Mouse (Mus musculus) adrenal gland, postnatal 4 days (tissue): ENCODE results near the gene Fut11. TPM values are rescaled to one million over a fixed set of nuclear protein-coding genes. Genes with fewer than 3 reads are reported as not detected.

Experiments used
- DNase-seq, 2 experiments: peaks; one replicate each; pipeline ENCODE4 v3.0.0; 2021 to 2022; ENCODE audit warnings: low spot score in 2 of 2, mixed read lengths in 2 of 2
- total RNA-seq, 2 experiments: library from RNA; stranded (reverse); gene quantifications; 2 replicates each; pipeline ENCODE4 v1.2.3; 2021

Gene Fut11
- total RNA-seq, 2 experiments from 2014 or later: 25.9 to 26.1 TPM

DNA sequence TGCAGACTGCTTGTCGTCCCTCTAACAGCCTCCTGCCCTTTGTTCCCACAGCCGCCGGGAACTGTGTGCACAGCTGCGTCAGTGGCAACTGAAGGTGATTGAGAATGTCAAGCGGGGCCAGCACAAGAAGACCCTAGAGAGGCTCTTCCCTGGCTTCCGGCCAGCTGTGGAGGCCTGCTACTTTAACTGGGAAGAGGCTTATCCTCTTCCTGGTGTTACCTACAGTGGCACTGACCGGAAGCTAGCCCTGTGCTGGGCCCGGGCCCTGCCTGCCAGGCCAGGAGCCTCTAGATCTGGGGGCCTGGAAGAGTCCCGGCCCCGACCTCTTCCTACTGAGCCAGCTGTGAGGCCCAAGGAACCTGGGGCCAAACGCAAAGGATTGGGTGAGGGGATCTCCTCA is 19.1 kb downstream of the Fut11 start:
- DNase-seq: no peak

DNA sequence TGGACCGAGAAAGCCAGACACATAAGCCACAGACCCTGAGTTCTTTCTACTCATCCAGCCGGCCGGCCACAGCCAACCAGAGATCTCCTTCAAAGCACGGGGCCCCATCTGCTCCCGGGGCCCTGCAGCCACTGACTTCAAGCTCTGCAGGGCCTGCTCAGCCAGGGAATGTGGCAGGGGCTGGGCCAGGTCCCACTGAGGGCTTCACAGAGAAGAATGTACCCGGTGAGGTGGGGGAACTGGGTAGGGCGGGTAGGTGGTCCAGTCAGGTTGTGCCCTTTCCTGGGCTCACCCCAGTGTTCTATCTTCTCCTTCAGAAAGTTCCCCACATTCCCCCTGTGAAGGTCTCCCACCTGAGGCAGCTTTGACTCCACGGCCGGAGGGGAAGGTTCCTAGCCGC is 23.7 kb downstream of the Fut11 start:
- DNase-seq: no peak

DNA sequence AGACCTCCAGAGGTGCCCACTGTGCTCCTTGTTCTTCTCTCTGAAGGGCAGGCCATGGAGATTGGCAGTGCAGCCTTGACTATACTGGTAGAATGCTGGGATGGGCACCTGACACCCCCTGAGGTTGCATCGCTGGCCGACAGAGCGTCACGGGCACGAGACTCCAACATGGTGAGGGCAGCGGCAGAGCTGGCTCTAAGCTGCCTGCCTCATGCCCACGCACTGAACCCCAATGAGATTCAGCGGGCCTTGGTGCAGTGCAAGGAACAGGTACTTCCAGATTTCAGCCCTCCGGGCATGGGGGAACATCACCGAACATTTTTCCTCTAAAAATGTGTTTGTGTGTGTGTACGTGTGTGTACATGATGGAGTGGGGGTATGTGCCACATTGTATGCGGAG is 25.0 kb downstream of the Fut11 start:
- no peak for DNase-seq

DNA sequence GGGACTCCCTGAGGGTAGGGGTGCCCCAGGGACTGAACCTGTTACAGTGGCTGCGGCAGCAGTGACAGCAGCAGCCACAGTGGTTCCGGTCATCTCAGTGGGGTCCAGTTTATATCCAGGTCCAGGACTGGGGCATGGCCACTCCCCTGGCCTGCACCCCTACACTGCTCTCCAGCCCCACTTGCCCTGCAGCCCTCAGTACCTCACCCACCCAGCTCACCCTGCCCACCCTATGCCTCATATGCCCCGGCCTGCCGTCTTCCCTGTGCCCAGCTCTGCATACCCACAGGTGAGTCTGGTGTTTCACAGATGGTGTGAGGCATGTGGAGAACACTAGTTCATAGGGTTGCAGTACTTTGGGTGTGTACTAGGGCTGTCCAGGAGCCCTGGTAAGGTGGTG is 26.6 kb downstream of the Fut11 start:
- no peak for DNase-seq

DNA sequence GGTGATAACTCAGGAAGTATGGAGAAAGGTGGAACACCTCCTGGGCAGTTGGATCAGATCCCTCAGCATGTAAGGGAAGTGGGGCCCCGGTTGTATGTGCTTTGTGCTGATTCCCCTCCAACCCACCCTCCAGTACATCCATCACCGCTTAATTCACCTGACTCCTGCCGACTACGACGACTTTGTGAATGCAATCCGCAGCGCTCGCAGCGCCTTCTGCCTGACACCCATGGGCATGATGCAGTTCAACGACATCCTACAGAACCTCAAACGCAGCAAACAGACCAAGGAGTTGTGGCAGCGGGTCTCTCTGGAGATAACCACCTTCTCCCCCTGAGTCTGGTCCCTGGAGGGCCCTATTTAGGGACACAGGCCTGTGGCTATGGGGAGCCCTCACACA is 28.2 kb downstream of the Fut11 start:
- DNase-seq: no peak

DNA sequence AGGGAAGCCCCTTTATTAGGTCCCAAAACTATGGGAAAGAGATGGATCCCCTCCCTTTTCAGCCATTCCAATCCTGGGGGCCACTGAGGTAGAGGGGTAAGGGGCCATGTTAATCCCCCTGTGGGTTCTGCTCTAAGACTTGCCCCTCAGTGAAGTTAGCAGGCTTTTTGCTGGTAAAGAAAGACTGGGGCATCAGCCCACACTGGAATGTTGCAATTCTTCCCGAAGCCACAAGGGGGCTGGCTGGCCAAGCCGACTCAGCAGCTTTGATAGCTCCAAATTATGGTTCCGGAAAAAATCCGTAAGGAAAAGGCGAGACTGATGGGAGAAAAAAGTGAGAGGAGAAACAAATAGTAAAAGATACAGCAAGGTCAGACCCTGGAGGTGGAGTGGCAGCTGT is 29.3 kb downstream of the Fut11 start:
- DNase-seq: no peak

DNA sequence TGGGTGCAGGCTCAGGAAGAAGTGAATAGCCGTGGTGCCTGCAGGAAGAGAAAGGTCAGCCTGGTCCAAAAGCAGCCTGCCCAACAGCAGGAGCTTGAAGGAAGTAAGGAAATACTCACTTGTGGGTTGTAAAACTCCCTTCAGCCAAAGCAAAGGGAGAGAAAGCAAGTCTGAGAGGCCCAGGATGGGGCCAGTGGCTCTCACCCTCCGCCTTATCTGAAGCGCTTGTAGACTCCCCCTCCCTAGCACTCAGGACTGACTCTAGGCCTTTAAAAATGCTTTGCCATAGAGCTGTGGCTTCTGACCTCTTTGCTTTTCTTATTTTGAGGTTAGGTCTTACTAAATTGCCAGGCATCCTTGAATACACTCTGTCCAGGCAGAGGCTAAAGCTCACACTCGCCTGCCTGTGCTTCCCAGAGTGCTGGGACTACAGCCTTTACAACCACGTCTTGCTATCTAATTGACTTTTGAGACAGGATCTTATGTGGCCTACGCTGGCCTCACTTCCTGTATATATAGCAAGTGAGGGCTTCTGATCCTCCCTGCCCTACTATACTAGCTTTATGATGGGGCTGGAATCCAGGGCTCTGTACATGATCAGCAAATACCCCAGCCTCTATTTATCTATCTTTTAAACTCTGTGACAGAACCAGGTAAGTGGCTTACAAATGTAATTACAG is 31.0 kb downstream of the Fut11 start:
- DNase-seq: no peak

DNA sequence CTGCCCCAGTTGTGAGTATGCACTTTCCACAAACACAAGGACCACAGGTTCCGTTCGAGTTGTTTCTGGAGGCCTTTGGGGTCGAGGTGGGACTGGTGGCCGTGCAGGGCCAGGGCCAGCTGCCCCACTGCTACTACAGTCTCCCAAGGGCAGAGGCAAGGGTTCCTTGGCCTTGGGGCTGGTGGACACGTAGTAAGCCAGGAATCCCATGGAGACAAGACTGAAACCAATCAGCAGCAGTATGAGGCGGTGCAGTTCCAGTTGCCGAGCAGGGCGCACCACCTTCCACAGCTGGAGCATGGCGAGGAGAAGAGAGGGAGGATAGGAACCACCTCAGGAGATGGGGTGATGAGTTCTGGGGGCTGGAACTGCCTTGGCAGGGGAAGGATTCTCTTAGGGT is 35.1 kb downstream of the Fut11 start:
- no peak for DNase-seq

DNA sequence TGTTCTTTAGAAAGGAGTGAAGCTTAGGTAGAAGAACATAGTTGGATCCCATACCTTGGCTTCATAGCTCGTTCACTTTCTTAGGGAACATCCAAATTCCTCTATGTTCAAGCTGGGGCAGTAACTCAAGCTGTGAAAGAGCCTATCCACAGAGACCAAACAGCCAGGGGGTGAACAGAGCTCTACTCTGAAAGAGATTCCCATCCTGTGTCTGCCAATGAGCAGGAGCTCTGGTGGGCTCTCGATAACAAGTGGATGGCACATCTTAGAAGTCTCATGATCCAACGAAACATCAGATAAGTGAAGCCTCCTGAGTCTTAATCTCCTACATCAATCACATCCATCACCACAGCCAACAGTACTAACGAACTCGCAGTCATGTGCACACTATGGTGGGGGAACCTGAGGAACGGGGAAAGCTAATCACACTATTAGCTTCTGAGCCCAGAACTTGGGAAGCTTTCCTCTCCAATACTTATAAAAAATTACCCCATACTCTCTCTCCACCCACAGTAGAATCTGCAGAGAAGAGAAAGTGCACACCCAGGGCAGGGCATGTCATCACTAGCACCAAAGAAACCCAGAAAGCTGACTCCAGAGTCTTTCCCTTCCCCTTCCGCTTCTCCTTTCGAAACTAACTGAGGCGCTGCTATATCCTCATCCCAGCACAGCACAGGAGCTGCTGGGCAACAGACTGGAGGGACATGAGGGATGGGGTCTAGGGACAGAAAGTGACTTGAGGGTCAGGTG is 36.3 kb downstream of the Fut11 start:
- DNase-seq: no peak

DNA sequence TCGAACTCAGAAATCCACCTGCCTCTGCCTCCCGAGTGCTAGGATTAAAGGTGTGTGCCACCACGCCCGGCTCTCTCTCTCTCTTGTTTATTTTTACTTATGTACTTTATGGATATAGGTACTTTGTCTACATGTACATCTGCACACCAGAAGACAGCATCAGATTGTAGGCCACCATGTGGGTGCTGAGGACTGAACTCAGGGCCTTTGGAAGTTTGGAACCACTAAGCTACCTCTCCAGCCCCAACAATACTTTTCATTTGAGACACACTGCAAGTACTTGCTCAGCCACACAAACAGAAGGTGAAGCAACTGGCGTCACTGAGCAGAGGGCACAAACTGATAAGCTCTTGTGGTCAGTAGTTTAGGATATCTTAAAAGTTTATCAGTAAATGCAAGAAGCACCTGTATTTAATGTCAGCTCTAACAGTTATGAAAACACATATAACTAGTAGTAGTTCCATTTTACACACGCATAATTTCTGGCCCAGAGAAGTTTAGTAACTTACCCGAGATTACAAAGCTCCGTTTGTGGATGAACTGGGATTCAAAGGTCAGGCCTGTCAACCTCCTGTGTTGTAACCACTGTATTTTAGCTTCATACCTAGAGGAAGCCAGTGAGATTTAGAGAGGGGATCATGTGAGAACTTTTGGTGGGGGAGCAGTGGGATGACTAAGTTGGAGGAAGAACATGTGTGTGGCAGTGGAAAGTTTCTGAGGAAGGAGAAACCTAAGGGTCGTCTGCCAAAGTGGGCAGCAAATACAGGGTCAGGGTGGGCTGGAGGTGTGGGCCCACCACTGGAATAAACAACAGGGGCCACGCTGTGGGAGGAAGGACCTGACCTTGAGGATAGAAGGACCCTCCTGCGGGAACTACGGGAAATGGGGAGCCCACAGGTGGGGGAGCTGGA is 38.5 kb downstream of the Fut11 start:
- no peak for DNase-seq

DNA sequence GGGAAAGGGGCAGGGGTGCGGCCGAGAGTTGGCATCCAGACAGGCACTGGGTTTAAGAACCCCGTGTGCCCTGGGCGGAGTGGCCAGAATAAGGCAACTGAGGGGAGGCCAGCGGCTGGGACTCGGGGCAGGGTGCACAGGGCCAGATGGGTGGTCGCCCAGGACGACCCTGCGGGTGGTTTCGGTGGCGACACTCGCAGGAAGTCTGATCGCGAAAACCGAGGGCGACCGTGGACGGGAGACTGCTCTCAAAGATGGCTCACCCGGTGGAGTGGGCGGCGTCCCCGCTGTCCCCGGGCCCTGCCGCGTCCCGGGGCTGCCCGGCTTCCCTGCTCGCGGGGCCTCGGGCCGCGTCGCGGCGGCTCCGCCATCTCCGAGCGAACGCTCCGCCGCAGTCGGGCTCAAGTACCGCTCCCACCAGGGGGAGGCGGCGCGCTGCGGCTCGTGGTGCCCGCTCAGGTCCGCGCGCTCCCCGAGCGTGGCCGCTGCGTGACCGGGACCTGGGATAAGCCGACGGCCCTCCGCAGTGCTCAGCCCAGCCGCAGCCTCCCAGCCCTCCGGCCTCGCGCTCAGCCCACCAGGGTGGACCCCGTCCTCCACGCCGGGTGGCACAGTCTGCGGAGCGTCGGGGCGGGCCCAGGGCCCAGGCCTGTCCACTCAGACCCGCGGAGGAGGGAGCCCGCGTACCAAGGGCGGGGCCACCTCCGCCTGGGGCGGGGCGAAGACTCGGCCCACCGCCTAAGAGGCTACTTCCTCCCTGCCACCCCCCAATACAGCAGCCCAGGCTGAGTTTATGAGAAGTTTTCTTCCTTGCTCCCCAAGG is 39.4 kb downstream of the Fut11 start, which contains the start of gene Ndst2:
Gene Ndst2, minus strand, starts transcription at position 611 of the 823 bp plus-strand sequence.
- peak; percentile 60 to 78 for DNase-seq

DNA sequence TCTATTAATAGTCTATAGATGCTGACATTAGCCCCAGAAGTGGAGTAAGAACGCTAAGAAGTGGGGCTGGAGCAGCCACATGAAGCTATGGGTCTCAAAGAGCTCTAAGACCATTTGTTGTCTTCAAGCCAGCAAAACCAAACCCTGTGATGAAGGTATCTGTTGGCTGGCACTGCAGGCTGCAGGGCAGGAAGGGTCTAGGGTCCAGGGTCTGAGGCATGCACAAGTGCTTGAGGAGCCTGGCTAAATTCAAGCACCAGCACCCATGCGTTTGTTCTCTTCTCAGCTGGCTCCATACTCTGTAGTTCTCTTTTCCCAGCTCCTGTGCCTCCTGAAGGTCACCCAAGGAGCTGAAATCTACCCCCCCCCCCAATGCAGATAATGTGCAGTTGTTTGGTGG is 40.3 kb downstream of the Fut11 start:
- no peak for DNase-seq

DNA sequence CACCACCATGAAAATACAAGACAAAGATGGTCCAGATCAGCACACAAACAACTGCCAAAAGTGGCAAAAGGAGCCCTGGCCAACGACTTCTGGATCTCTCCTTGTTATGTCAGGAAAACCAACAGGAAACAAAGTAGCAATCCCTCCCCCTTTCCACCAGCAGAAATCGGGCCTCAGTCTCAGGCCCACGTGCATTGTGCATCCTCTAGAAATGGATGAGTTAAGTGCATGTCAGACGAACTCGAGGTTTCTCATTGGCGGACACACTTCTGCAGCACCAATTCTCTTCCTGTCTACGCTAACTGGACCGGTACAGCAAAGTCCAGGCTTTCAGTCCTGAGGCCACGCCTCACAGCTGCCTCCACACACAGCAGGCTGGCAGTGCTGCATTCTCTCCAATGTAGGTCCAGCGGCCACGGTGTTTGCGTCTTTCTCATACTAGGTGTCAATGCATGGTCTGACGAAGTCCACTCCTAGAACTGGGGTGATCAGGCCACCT is 41.2 kb downstream of the Fut11 start:
- no peak for DNase-seq

DNA sequence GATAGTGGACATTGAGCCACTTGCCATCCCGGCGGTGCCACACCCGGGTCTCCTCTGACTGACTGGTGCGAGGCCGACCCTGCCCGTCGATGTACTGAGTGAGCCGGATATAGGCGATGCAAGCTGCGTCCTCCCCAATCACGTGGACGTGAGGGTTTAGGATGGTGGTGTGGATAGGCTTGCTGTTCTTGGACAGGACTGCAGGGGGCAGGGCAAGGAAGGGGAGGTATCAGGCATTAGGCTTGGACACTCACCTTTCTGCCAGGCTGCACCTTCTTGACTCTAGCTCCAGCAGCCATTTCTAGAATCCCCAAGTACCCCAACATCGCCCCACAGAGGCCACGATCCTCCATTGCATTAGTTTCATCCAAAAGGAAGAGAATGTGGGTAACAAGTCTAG is 42.5 kb downstream of the Fut11 start:
- DNase-seq: no peak

DNA sequence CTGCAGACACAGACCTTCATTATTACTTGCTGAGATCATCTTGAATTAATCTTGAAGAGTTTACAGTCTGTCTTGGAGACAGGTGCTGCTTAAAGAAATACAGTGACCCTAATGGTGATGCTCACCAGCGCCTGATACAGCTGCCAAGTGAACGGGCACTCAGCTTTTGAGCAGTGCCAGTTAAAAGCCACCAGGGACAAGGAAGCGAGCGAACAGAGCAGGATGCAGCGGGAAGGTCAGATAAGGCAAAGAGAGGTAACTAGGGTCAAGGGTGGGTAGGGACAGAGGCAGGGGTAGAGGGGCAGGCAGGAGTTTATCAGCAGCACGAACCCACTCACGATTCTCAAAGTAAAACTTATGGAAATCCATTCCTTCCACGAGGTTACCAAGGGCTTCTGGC is 43.7 kb downstream of the Fut11 start:
- DNase-seq: no peak

DNA sequence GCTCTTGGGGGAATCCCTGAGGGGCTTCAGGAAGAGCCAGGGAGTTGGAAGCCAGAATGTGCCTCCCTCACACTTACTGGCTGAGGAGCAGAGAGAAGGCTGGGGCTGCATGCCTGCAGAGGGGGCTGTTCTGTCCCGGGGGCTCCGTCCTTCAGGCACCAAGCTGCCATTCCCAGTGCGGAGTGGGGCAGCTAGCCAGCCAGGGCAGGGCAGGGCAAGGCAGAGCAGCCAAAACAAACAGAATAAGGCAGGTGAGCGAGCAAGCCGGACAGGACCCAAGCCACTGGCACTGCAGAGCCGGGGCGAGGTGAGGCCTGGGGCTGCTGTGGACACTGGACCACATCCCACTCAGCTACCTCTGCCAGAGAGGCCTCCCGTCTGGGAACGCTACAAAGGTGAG is 46.5 kb downstream of the Fut11 start:
- no peak for DNase-seq

DNA sequence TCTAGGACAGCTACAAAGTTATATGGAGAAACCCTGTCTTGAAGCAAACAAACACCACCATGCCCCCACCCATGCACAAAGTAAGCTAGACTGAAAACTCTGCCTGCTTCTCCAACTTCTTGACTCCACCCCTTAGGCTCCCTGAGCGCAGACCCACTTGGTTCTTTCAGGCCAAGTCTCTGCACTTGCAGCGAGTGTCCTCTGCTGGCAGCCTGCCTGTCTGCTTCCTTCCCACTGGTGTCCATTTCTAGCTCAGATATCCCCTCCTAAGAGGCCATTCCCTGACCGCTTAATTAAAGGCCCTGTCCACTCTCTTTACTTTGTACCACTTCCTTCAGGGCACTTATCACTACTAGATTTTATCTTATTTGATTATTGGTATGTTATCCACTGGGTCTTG is 48.8 kb downstream of the Fut11 start:
- no peak for DNase-seq

DNA sequence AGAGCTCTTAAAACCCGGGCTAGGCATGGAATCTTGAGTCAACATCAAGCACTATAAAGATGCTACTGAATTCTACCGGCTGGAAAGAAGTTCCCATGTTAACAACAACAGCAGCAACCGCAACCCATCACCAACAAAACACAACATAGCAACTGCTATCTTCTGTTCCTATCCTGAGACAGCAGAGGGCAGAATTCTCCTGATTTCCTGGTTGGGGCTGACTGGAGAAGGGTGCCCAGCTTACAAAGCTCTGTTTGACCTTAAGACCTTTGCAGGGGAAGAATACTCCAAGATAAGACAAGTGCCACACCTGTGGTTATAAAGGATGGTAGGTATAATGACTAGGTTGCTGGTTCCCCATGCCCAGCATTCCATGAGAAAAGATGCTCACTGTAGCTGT is 52.2 kb downstream of the Fut11 start:
- no peak for DNase-seq

DNA sequence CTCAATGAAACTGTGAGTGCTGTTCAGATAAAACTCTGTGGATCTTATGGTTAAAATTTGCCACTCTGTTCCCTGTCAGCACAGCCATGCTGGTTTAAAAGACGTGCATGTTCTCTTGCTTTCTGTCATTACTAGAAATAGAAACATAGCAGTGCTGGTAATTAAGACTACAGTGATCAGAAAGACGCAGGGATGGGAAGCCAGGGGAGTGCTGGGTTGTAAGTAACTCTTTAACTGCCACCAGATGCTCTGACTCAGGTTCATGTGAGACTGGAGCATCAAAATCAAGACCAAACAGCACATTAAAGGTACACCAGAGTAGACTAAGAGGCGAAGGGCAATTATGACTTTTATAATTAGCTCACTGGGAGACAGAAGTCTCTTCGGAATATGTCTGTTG is 53.6 kb downstream of the Fut11 start:
- DNase-seq: no peak

DNA sequence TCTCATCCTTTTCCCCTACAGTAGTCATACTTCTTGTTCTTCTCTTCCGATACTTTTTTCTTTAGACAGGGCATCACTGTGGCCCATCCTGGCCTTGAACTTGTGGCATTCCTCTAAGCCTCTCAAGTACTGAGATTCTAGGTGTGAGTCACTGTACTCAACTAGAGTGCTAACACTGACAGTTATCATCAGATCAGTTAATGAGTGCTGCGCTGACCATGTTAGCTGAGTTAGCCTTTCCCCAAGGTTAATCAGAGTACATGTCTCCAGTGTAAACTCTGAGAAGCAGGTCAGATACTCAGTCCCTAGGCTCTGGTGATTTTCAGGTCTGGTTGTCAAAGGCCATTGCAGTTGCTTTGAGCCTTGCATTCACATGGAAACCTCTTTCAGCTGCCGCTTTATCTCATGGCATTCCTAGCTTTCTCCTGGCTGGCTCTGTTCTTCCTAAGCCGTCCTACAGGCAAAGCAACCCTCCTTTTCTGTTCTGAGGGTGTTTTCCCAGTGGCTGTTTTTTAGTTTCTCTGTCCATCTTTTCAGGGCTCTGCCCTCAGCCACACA is 54.8 kb downstream of the Fut11 start:
- no peak for DNase-seq

DNA sequence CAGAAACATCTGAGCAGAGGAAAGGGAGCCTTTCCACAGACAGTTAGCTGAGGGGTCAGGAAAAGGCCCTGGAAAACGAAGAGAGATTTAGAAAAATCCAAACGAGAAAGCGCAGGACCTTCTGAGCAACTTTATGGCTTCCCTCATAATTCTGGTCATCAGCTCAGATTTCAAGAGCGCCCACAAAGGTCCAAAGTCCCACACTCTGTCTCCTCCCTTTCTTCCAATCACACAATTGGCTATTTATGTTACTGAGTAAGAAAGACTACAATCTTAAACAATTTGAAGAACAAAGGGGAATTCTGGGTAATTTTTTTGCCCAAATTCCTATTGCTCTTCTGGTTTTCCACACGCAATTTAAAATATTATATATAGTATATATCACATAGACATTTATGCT is 55.7 kb downstream of the Fut11 start:
- no peak for DNase-seq
